Mouse (Mus musculus) neural tube, embryonic 12.5 days (tissue): ENCODE data around the gene Tbc1d12. TPM values are rescaled to one million over a fixed set of nuclear protein-coding genes. Genes with fewer than 3 reads are reported as not detected.

Experiments used
- ATAC-seq: fragments of 200-750 bp; cut with Nextera tagmentation; 2 replicates; pipeline ENCODE4 v1.8.0; 2017; ENCODE audit warnings: low read depth, mild to moderate bottlenecking, moderate TSS enrichment, moderate library complexity; ENCODE audit not compliant: low FRiP score
- H3K27ac ChIP-seq: fragments of 300-500 bp; sonication (generic); 2 replicates; pipeline ENCODE4 v1.5.1; 2016
- H3K27me3 ChIP-seq: fragments of 300-500 bp; sonication (generic); replicated peaks from 2 replicates; pipeline ENCODE4 v1.6.1; 2016; ENCODE audit warnings: mild to moderate bottlenecking
- H3K36me3 ChIP-seq: fragments of 300-500 bp; sonication (generic); 2 replicates; pipeline ENCODE4 v1.6.1; 2016; ENCODE audit warnings: mild to moderate bottlenecking
- H3K4me1 ChIP-seq: fragments of 300-500 bp; sonication (generic); 2 replicates; pipeline ENCODE4 v1.6.1; 2016
- H3K4me2 ChIP-seq: fragments of 300-500 bp; sonication (generic); replicated peaks from 2 replicates; pipeline ENCODE4 v1.6.1; 2016; ENCODE audit warnings: mild to moderate bottlenecking
- H3K4me3 ChIP-seq: fragments of 300-500 bp; sonication (generic); 2 replicates; pipeline ENCODE4 v1.5.1; 2016
- H3K9ac ChIP-seq: fragments of 300-500 bp; sonication (generic); 2 replicates; pipeline ENCODE4 v1.6.1; 2016; ENCODE audit warnings: mild to moderate bottlenecking
- H3K9me3 ChIP-seq: fragments of 300-500 bp; sonication (generic); 2 replicates; pipeline ENCODE4 v1.6.1; 2016; ENCODE audit warnings: mild to moderate bottlenecking
- WGBS: fragments of 180-500 bp; shearing (Covaris S2); methylation state at CpG from one replicate; pipeline ENCODE4 v1.1.7; 2016; 5-methylcytosine and 5-hydroxymethylcytosine counted together
- polyA plus RNA-seq: library from polyadenylated mRNA; unstranded; fragments of >200 nt; fragmentation: Nextera tagmentation; extraction: Ambion mirVana; gene quantifications from 2 replicates; pipeline ENCODE4 v1.2.1, GENCODE M21; 2016

Tbc1d12 gene
- polyA plus RNA-seq, 1 experiment from 2014 or later = 6.6 TPM

DNA sequence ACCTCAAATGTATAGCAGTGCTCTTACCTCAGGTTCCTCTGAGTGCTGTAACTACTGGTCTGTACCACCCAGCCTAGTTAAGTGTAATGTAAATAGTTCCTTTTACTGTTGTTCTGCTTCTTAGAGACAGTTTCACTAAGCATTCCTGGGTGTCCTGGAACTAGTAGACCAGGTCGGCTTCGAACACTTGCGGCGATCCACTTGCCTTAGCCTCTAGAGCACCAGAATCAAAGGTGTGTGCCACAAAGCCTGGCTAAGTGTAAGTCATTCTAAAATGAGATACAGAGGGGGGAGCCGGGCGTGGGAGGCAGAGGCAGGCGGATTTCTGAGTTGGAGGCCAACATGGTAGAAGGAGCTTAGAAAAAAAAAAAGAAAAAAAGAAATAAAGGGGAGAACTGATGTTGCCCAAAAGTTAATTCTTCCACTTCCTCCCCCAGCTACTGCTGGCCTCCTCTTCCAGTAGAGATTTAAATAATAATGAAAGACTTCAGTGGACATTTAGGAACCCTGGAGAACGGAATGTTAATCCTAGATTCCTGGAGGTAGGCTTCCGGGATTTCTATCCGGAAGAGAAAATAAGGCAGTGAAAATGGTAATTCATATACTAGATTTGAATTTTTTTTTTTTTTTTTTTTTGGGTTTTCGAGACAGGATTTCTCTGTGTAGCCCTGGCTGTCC is 92.2 kb downstream of the Tbc1d12 start:
- no peaks in the 10 kb centered on the region for H3K9me3 ChIP-seq
- ATAC-seq = no peak
- 96% methylated on average over 10 of the region's 11 CpGs for WGBS
- H3K36me3 ChIP-seq = no peaks in the 10 kb centered on the region
- H3K9ac ChIP-seq = no peak overlapping the region
- no peak overlapping the region for H3K27ac ChIP-seq
- no peaks in the 10 kb centered on the region for H3K27me3 ChIP-seq
- H3K4me3 ChIP-seq = no peak overlapping the region
- no peak overlapping the region for H3K4me2 ChIP-seq
- peaks cover 9% of the 10 kb centered on the region for H3K4me1 ChIP-seq

DNA sequence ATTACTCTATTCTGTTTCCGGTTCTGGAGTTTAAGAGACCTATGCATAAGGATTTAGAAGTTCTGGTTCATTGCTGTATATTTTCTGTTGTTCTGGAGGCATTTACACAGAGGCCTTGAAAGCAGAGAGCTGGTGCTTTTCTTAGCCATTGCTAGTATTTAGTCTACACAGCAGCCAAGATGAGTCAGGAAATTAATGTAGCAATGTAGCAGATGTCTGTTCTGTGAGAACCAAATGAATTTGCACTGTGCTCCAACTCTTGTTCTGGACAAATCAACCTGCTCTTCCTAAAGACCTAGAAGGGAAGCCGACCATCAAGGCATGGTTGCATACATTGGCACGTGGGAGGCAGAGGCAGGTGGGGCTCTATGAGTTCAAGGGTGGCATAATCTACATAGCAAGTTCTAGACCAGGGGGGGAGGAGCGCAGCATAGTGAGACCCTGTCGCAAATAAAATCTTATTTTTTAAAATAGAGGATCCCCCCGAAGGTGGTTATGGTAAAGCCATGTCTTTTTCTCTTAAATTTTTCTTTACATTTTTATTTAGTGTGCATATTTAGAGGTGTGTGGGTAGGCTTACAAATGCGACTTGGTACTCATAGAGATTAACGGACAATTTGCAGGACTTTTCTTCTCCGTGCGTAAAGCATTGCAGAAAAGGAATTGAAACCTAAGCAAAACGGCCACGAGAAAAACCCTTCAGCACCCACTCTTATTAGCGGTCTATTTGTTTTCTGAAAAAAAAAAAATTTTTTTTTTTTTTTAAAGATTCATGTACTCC is 93.3 kb downstream of the Tbc1d12 start:
- Histone ChIP-seq H3K4me2 (peak overlapping the region; percentile 75), H3K4me1 (peaks cover 9% of the 10 kb centered on the region), H3K4me3 (no peak overlapping the region; the same call in 1 of the 2 replicates), H3K36me3 (0 out of 2 replicates have a peak, but pooled peaks cover 3% of the 10 kb centered on the region), H3K9ac (0 out of 2 replicates have a peak overlapping the region, but pooled peaks have one; percentile 66), H3K27ac (no peak overlapping the region), H3K9me3 (no peaks in the 10 kb centered on the region), H3K27me3 (no peaks in the 10 kb centered on the region)
- WGBS = 75% methylated on average over 13 of the region's 13 CpGs
- ATAC-seq = no peak

DNA sequence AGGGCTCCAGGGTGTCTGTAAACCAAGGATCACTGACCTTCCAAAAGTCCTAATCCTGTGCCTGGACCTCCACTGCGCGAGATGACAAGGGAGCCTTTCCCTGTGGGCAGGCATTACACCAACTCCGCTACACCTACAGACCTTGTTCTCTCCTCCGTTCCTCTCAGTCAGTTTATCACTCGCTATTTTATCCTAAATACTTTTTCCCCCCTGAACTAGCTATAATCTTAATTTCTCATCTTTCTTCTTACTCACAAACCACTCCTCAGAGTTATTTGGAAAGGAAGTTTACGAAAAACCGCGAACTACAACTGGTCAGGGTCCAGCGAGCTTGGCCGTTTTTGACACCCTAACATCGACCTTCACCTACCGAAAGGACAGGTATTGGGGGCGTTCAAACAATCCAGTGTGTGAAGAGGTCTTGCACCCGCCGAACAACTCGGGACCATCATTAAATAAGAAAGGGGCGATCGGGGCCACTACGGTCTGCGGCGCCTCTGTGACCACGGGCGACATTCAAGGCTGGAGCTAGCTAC is 93.9 kb downstream of the Tbc1d12 start:
- Histone ChIP-seq H3K4me2 (peak overlapping the region; percentile 75), H3K36me3 (0 out of 2 replicates have a peak, but pooled peaks cover 3% of the 10 kb centered on the region), H3K27me3 (no peaks in the 10 kb centered on the region), H3K9ac (peak overlapping the region; percentile 66), H3K4me3 (peak overlapping the region; percentile 80), H3K4me1 (peaks cover 9% of the 10 kb centered on the region), H3K9me3 (no peaks in the 10 kb centered on the region), H3K27ac (no peak overlapping the region)
- WGBS = 3% methylated on average over 23 of the region's 23 CpGs
- peak; percentile 45; the same call in 1 of the 2 replicates for ATAC-seq

DNA sequence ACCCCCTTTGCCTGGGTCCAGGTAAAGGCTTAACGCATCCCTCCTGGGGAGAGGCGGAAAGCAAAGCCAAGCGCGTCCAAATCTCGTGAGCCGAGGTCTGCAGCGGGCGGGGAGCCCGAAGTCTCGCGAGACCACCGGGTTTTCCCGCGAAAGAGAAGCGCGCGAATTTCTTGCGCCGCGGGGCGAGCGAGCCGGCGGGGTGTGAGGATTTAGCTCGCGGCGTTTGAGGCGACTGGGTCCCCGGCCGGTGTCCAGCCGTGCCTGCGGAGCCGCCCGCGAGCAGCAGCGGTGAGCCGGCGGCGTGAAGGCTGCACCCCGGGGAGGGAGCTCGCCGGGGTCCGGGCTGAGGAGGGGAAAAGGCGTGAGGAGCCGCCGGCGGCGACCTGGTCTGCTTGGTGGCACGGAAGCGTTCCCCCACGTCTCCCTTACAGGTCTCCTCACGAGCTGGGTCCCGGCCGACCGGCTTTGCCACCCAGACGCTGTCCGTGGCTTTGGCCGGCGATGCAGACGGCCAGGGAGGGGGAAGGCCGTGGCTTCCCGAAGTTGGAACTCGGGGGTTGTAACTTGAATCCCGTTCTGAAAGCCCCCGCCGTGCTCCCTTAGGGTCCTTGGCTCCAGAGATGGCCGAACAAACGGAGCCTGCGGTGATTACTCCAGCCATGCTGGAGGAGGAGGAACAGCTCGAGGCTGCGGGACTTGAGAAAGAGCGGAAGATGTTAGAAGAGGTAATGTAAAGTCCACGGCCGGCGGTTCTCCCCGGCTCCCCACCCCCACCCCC is 94.6 kb downstream of the Tbc1d12 start, which contains the start of gene Hells:
Gene Hells, plus strand, starts transcription at position 128 of the 778 bp plus-strand sequence.
- Histone ChIP-seq H3K4me3 (peak within 1 kb of the TSS; percentile 80), H3K27ac (no peak within 1 kb of the TSS), H3K9me3 (no peaks in the 10 kb centered on the region), H3K27me3 (no peaks in the 10 kb centered on the region), H3K4me1 (peaks cover 9% of the 10 kb centered on the region), H3K9ac (peak within 1 kb of the TSS; percentile 66), H3K4me2 (peak within 1 kb of the TSS; percentile 75), H3K36me3 (peaks cover 3% of the 10 kb centered on the region; the same call in 1 of the 2 replicates)
- WGBS = under 1% methylated on average over 75 of the region's 76 CpGs
- ATAC-seq = peak; percentile 95

DNA sequence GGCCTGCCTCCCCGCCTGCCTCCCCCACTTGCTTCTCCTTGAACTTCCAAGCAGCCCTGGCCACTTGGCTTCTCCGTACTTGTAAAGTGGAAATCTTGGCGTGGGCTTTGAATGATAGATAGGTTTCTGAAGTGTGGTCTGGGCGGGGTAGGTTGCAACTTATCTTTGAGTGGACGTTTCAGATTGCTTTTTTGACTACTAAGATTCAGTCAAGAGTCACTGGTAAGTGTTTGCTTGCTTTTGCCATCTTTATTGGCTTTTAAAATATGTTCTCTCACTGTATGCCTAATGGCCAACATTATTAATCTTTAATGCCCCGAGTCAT is 95.1 kb downstream of the Tbc1d12 start:
- Histone ChIP-seq H3K9me3 (no peaks in the 10 kb centered on the region), H3K27ac (no peak overlapping the region)
- WGBS = under 1% methylated on average over 6 of the region's 6 CpGs

DNA sequence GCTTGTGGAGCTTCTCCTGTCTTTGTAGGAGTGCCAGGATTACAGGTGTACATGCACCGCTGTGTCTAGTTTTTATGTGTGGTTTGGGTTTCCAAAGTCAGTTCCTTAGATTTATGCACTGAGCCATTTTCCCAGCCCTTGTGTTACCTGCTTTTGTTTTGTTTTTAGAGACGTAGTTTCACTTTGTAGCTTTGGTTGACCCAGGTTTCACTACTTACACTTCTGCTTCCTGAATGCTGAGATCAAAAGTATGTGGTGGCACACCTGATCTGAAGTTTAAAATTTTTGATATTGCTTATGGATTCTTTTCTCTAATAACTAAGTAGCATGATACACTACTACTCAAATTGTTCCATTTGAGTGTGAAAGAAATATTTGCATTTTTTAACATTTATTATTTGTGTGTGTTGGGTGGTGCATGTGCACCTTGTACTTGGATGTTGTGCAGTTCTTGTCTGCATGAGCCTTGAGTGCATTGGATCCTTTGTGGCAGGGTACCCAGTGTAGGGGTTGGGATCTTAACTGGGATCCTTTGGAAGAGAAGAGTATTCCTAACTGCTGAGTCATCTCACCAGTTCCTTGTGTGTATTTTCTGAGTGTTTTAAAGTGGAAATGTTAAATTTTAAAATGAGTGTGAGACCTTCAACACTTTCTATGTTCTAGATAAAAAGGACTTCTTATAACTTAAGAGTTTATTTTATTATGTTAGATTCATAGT is 108.4 kb downstream of the Tbc1d12 start:
- H3K27me3 ChIP-seq = no peaks in the 10 kb centered on the region
- H3K27ac ChIP-seq = no peak overlapping the region
- H3K4me1 ChIP-seq = no peaks in the 10 kb centered on the region
- H3K36me3 ChIP-seq = peaks cover 24% of the 10 kb centered on the region
- WGBS = 88% methylated on average over 2 of the region's 2 CpGs
- no peaks in the 10 kb centered on the region for H3K9me3 ChIP-seq
- H3K4me2 ChIP-seq = no peak overlapping the region
- H3K9ac ChIP-seq = no peak overlapping the region
- ATAC-seq = no peak
- H3K4me3 ChIP-seq = no peak overlapping the region

More for the DNA sequence above, 95.1 kb downstream of the Tbc1d12 start:
- peak overlapping the region; percentile 80 for H3K4me3 ChIP-seq
- H3K4me1 ChIP-seq = peaks cover 9% of the 10 kb centered on the region
- no peak for ATAC-seq
- H3K4me2 ChIP-seq = peak overlapping the region; percentile 75
- peak overlapping the region; percentile 66 for H3K9ac ChIP-seq
- H3K36me3 ChIP-seq = peaks cover 3% of the 10 kb centered on the region; the same call in 1 of the 2 replicates
- no peaks in the 10 kb centered on the region for H3K27me3 ChIP-seq

Other genes with a start within 250 kb of the Tbc1d12 start
- 7.7 and 8.4 TPM in 2 replicates for gene Noc3l, start 17.3 kb upstream of the Tbc1d12 start, polyA plus RNA-seq
- 39.8 and 45.2 TPM in 2 replicates for gene Hells, start 94.3 kb downstream of the Tbc1d12 start, polyA plus RNA-seq
- gene Cyp2c55, start 170.4 kb downstream of the Tbc1d12 start, polyA plus RNA-seq = not detected in 2 replicates
- not detected in 2 replicates for gene Cyp2c65, start 224.4 kb downstream of the Tbc1d12 start, polyA plus RNA-seq